ENCODE assay signal across 19 mouse cellular contexts in the genomic region with DNA sequence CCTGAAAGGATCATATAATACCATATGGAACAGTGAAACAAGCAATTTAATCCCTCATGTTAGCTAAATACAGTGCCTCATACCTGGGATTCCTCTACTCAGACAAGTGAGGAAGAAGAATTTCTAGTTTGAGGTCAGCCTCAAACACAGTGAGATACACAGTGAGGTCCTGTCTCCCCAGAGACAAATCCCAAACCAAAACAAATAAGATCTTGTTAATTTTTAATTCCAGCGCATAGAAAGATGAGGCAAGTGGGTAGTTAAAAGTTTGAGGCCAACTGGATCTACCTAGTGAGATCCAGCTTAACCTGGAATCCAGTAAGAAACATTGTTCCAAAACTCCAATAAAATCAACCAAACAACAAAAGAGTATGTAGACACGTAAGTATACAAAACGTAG.
DNase-seq lines count a peak whose midpoint lies in the region; ATAC-seq and TF ChIP-seq lines count a peak whose summit lies in the region.
"Had no signal": no experiment of that assay in that cellular context is flagged by ENCODE, and none has a peak within 500 bp of the region (broad histone marks: within the 10 kb centered on the region; RNA-seq: fewer than 3 reads in every experiment).

No protein-coding gene starts in this region.

- CTCF ChIA-PET in Patski (lab: Charles Lee): interaction anchor here (1.5 kb wide), 1 partner anchor 48 kb away, joined by 4 read pairs; no protein-coding TSS in a partner anchor

- H3K4me1 ChIP-seq in liver, adult 2 months (ENCODE audit: control insufficient read depth, insufficient read depth, low read length): no peaks in the 10 kb centered on the region; the same call in 1 of the 2 replicates
- H3K4me1 ChIP-seq in midbrain, postnatal 0 days (ENCODE audit: insufficient read depth, low read length): no peaks in the 10 kb centered on the region

- no peak for TF ChIP-seq POLR2A in liver, adult 2 months (IDR thresholded peaks at IDR 0.05; ENCODE audit: extremely low read depth, insufficient read depth, low read length)

- peak; percentile 67 for DNase-seq in liver, adult 2 months (ENCODE audit: extremely low read depth, low read depth, low spot score)
- no peak for DNase-seq in liver
- DNase-seq in Patski (ENCODE audit: low read depth, low spot score): no peak
- no peak for DNase-seq in midbrain, postnatal 0 days (ENCODE audit: low spot score)
- DNase-seq: adrenal gland, adult 2 months; adrenal gland, adult 8-10 months; adrenal gland, postnatal 10 days; adrenal gland, postnatal 14 days; adrenal gland, postnatal 25 days; adrenal gland, postnatal 36 days; B cell, adult 2 months; cerebellum, adult 11 months; cerebellum, adult 11-12 months; cerebellum, adult 18-20 months; cerebellum, adult 2 months had no signal

- in situ Hi-C loops in Patski (cut with MboI; ENCODE audit: low pct_unique_long_range_greater_than_20kb): no loop called here

- H3K27ac ChIP-seq in liver, adult 2 months (replicated peaks; ENCODE audit: insufficient read depth, low read depth, low read length): no peak overlapping the region
- no peak overlapping the region for H3K27ac ChIP-seq in midbrain, postnatal 0 days (ENCODE audit: low read depth, low read length)

- no peaks in the 10 kb centered on the region for H3K36me3 ChIP-seq in liver, adult 2 months (ENCODE audit: control insufficient read depth, insufficient read depth, low read length)
- H3K36me3 ChIP-seq in midbrain, postnatal 0 days (ENCODE audit: insufficient read depth, low read length): no peaks in the 10 kb centered on the region
- H3K36me3 ChIP-seq: G1E had no signal

- POLR2A ChIA-PET in Patski (lab: Charles Lee): no interaction called here

- no peaks in the 10 kb centered on the region for H3K9me3 ChIP-seq in midbrain, postnatal 0 days (ENCODE audit: low read length)

- H3K4me2 ChIP-seq in midbrain, postnatal 0 days (ENCODE audit: low read depth, low read length, poor library complexity, severe bottlenecking): no peak overlapping the region

- no peaks in the 10 kb centered on the region for H3K27me3 ChIP-seq in liver, adult 2 months (ENCODE audit: control insufficient read depth, insufficient read depth, low read length)
- no peaks in the 10 kb centered on the region for H3K27me3 ChIP-seq in Patski
- H3K27me3 ChIP-seq in midbrain, postnatal 0 days (ENCODE audit: insufficient read depth, low read length): no peaks in the 10 kb centered on the region
- H3K27me3 ChIP-seq: CH12.LX had no signal

- H3K4me3 ChIP-seq in liver, adult 2 months (ENCODE audit: insufficient read depth, low read depth, low read length): no peak overlapping the region
- no peak overlapping the region for H3K4me3 ChIP-seq in midbrain, postnatal 0 days (ENCODE audit: low read depth, low read length)

- WGBS in liver, adult 2 months: 69% methylated on average over 3 of the region's 3 CpGs
- 93% methylated on average over 3 of the region's 3 CpGs for WGBS in midbrain, postnatal 0 days

- H3K9ac ChIP-seq in liver, adult 2 months (ENCODE audit: low read depth, low read length): no peak overlapping the region
- H3K9ac ChIP-seq in midbrain, postnatal 0 days (replicated peaks; ENCODE audit: low read length, poor library complexity, severe bottlenecking): no peak overlapping the region

- H3K79me2 ChIP-seq in liver, adult 2 months (ENCODE audit: control insufficient read depth, insufficient read depth, low read length): no peaks in the 10 kb centered on the region

- no peak for TF ChIP-seq CTCF in liver, adult 2 months (IDR thresholded peaks at IDR 0.05; ENCODE audit: low read depth, low read length)
- TF ChIP-seq CTCF in Patski (IDR thresholded peaks at IDR 0.05): no peak
- TF ChIP-seq CTCF in midbrain, postnatal 0 days (IDR thresholded peaks at IDR 0.05): no peak

- ATAC-seq in Patski: peak; percentile 57
- no peak for ATAC-seq in midbrain, postnatal 0 days (ENCODE audit: low FRiP score)
- ATAC-seq: activated CD4-positive, CD25-positive, alpha-beta regulatory T cell, adult 4 months; CD4-positive, CD25-positive, alpha-beta regulatory T cell, adult 4 months had no signal
